Mouse (Mus musculus): ENCODE measurements around the gene Col19a1.

DNA sequence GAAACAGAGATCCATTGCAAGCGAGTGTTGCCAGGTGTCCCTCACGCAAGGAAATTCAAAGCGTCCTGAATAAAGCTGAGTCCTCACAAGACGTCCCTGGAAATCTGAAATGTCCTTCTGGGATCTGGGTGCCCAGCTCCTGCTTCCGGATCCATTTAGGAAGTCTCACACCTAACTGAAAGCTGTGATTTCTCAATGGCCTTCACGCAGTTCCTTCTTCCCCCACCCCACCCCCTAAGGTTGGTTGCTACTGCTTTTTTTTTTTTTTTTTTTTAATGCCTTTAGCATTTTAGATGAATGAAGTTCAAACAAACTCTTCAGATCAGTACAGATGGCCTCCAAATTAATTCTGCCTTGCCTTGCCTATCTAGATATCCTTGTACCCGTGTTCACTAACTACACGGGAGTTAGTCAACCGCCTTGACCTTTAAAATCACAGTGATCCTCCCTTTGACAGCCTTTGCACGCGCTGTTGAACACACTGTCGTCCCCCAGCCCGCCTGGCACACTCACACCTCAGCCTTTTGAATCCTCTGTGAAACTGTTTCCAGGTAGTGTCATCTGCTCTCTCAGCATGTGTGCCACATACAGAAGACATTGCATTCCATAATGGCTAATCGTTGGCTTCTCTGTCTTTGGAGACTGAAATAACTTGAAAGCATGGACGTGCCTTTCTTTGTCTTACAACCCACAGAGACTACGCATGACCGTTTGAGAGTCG, 36.6 kb downstream of the Col19a1 start:
- no peak for TF ChIP-seq CTCF (conservative IDR thresholded peaks at IDR 0.05; ENCODE audit: low read length)
- TF ChIP-seq NANOG (IDR thresholded peaks at IDR 0.05; ENCODE audit: borderline replicate concordance, low read length) = no peak
- TF ChIP-seq POU5F1 (IDR thresholded peaks at IDR 0.05; ENCODE audit: borderline replicate concordance, low read length) = no peak

All from E14TG2a.4 (cell line).